Mouse (Mus musculus) forebrain, postnatal 0 days (tissue): ENCODE results near the gene Dnajc22. TPM values are rescaled to one million over a fixed set of nuclear protein-coding genes. Genes with fewer than 3 reads are reported as not detected.
A peak's percentile ranks its signal among the peaks of the same experiment; 100 is the strongest.
"Not testable (repeated sequence)": the region's sequence is repeated elsewhere in the genome, so short reads cannot be mapped to it uniquely, and the experiment has no call there.

Experiments used
- ATAC-seq: fragments of 200-750 bp; cut with Nextera tagmentation; 2 replicates; pipeline ENCODE4 v1.8.0; 2017; ENCODE audit warnings: mild to moderate bottlenecking, moderate library complexity
- DNase-seq: peaks from one replicate; pipeline ENCODE4 v3.0.0-alpha.2; 2015
- H3K27ac ChIP-seq: fragments of 300-500 bp; sonication (generic); 2 replicates; pipeline ENCODE4 v1.5.1; 2014; ENCODE audit warnings: low read depth, mild to moderate bottlenecking, antibody characterized with exemption, low read length, moderate library complexity, mixed read lengths
- H3K27me3 ChIP-seq: fragments of 300-500 bp; sonication (generic); 2 replicates; pipeline ENCODE4 v1.6.1; 2014; ENCODE audit warnings: mild to moderate bottlenecking, low read length, mixed read lengths; ENCODE audit not compliant: insufficient read depth
- H3K36me3 ChIP-seq: fragments of 300-500 bp; sonication (generic); 2 replicates; pipeline ENCODE4 v1.6.1; 2014; ENCODE audit warnings: mild to moderate bottlenecking, moderate library complexity; ENCODE audit not compliant: insufficient read depth
- H3K4me1 ChIP-seq: fragments of 300-500 bp; sonication (generic); 2 replicates; pipeline ENCODE4 v1.6.1; 2014; ENCODE audit warnings: antibody characterized with exemption; ENCODE audit not compliant: insufficient read depth
- H3K4me2 ChIP-seq: fragments of 300-500 bp; sonication (generic); 2 replicates; pipeline ENCODE4 v1.6.1; 2014; ENCODE audit warnings: low read depth, mild to moderate bottlenecking, moderate library complexity
- H3K4me3 ChIP-seq: fragments of 300-500 bp; sonication (generic); 2 replicates; pipeline ENCODE4 v1.5.1; 2014; ENCODE audit warnings: low read depth, low read length, mixed read lengths
- H3K9ac ChIP-seq: fragments of 300-500 bp; sonication (generic); 2 replicates; pipeline ENCODE4 v1.6.1; 2014; ENCODE audit warnings: mild to moderate bottlenecking
- H3K9me3 ChIP-seq: fragments of 300-500 bp; sonication (generic); 2 replicates; pipeline ENCODE4 v1.6.1; 2016; ENCODE audit warnings: low read length
- CTCF ChIP-seq: sonication (generic); IDR thresholded peaks from 2 replicates; pipeline ENCODE4 v1.5.1; 2016; ENCODE audit warnings: antibody characterized with exemption, control low read depth, low read depth
- WGBS: fragments of 180-500 bp; shearing (Covaris S2); extraction: QIAGEN DNeasy Blood & Tissue Kit; methylation state at CpG from one replicate; pipeline ENCODE4 v1.1.7; 2014; 5-methylcytosine and 5-hydroxymethylcytosine counted together
- polyA plus RNA-seq: library from polyadenylated mRNA; unstranded; fragments of >200 nt; fragmentation: Nextera tagmentation; extraction: Ambion mirVana; gene quantifications from 2 replicates; pipeline ENCODE4 v1.2.1, GENCODE M21; 2015
- total RNA-seq: library from RNA; depleted of rRNA; stranded (reverse); fragments of >200 nt; gene quantifications from 2 replicates; pipeline ENCODE4 v1.2.3, GENCODE M21; 2014

Dnajc22 gene
- total and polyA plus RNA-seq, 2 experiments from 2014 or later, result 0.51 to 0.71 TPM

GRCm38 (mm10) chr15:99056332-99056731 is 36.6 kb upstream of the Dnajc22 start:
- no peak for DNase-seq
- 8% methylated on average over 14 of the region's 14 CpGs for WGBS
- H3K4me2 ChIP-seq, result peak overlapping the region; percentile 69

GRCm38 (mm10) chr15:99065557-99066165 is 27.3 kb upstream of the Dnajc22 start:
- Histone ChIP-seq H3K9ac (no peak overlapping the region), H3K4me3 (no peak overlapping the region), H3K4me2 (no peak overlapping the region), H3K27me3 (0 out of 2 replicates have a peak, but pooled peaks cover 3% of the 10 kb centered on the region), H3K27ac (no peak overlapping the region), H3K36me3 (no peaks in the 10 kb centered on the region), H3K4me1 (no peaks in the 10 kb centered on the region), H3K9me3 (no peaks in the 10 kb centered on the region)
- ATAC-seq, result no peak
- TF ChIP-seq CTCF, result no peak
- 82% methylated on average over 12 of the region's 12 CpGs for WGBS
- no peak for DNase-seq

More at GRCm38 (mm10) chr15:99056332-99056731, 36.6 kb upstream of the Dnajc22 start:
- no peaks in the 10 kb centered on the region for H3K36me3 ChIP-seq
- H3K27ac ChIP-seq, result no peak overlapping the region
- peaks cover 38% of the 10 kb centered on the region for H3K27me3 ChIP-seq
- H3K4me1 ChIP-seq, result 0 out of 2 replicates have a peak, but pooled peaks cover 4% of the 10 kb centered on the region
- no peaks in the 10 kb centered on the region for H3K9me3 ChIP-seq
- peak overlapping the region; percentile 9 for H3K4me3 ChIP-seq
- TF ChIP-seq CTCF, result peak; percentile 73
- ATAC-seq, result no peak
- H3K9ac ChIP-seq, result no peak overlapping the region

GRCm38 (mm10) chr15:99071988-99072387 is 21.0 kb upstream of the Dnajc22 start:
- no peak overlapping the region for H3K27ac ChIP-seq
- H3K4me3 ChIP-seq, result no peak overlapping the region
- ATAC-seq (no peak), DNase-seq (no peak)
- TF ChIP-seq CTCF, result 0 out of 2 replicates have a peak, but pooled peaks have one; percentile 25
- WGBS, result 75% methylated on average over 1 of the region's 1 CpGs
- H3K9ac ChIP-seq, result no peak overlapping the region
- H3K9me3 ChIP-seq, result no peaks in the 10 kb centered on the region
- no peak overlapping the region for H3K4me2 ChIP-seq
- H3K4me1 ChIP-seq, result peaks cover 11% of the 10 kb centered on the region; the same call in 1 of the 2 replicates
- no peaks in the 10 kb centered on the region for H3K27me3 ChIP-seq
- no peaks in the 10 kb centered on the region for H3K36me3 ChIP-seq

- DNase-seq, result no peak
- WGBS, result 25% methylated on average over 9 of the region's 9 CpGs
- peak; percentile 11 for ATAC-seq
Observed at GRCm38 (mm10) chr15:99074019-99074599, 18.9 kb upstream of the Dnajc22 start, which contains the start of gene Troap. Gene Troap, plus strand, starts transcription at chr15:99074575.

GRCm38 (mm10) chr15:99074600-99075333 is 18.2 kb upstream of the Dnajc22 start:
- peak overlapping the region; percentile 98 for H3K4me2 ChIP-seq
- peak overlapping the region; percentile 95 for H3K27ac ChIP-seq
- DNase-seq, result peak; percentile 98
- peak overlapping the region; percentile 86 for H3K9ac ChIP-seq
- ATAC-seq, result peak; percentile 98
- peak overlapping the region; percentile 56 for H3K4me3 ChIP-seq
- H3K36me3 ChIP-seq, result no peaks in the 10 kb centered on the region
- TF ChIP-seq CTCF, result no peak
- WGBS, result 1% methylated on average over 44 of the region's 44 CpGs
- H3K9me3 ChIP-seq, result no peaks in the 10 kb centered on the region
- peaks cover 11% of the 10 kb centered on the region; the same call in 1 of the 2 replicates for H3K4me1 ChIP-seq
- no peaks in the 10 kb centered on the region for H3K27me3 ChIP-seq

More at GRCm38 (mm10) chr15:99074019-99074599, 18.9 kb upstream of the Dnajc22 start, which contains the start of gene Troap:
- Histone ChIP-seq H3K36me3 (no peaks in the 10 kb centered on the region), H3K4me2 (peak within 1 kb of the TSS; percentile 98), H3K27ac (peak within 1 kb of the TSS; percentile 95), H3K4me1 (peaks cover 11% of the 10 kb centered on the region; the same call in 1 of the 2 replicates), H3K9me3 (no peaks in the 10 kb centered on the region), H3K9ac (peak within 1 kb of the TSS; percentile 86), H3K4me3 (peak within 1 kb of the TSS; percentile 56), H3K27me3 (no peaks in the 10 kb centered on the region)
- no peak for TF ChIP-seq CTCF

GRCm38 (mm10) chr15:99076011-99076410 is 17.0 kb upstream of the Dnajc22 start:
- not testable (repeated sequence) for H3K9ac ChIP-seq, H3K36me3 ChIP-seq, H3K27ac ChIP-seq, ATAC-seq, H3K27me3 ChIP-seq, H3K9me3 ChIP-seq, H3K4me2 ChIP-seq, H3K4me3 ChIP-seq
- DNase-seq, result peak; percentile 62
- H3K4me1 ChIP-seq, result peaks cover 11% of the 10 kb centered on the region; the same call in 1 of the 2 replicates
- 100% methylated on average over 3 of the region's 3 CpGs for WGBS
